ENCODE assay signal across 9 mouse cellular contexts in the genomic region with DNA sequence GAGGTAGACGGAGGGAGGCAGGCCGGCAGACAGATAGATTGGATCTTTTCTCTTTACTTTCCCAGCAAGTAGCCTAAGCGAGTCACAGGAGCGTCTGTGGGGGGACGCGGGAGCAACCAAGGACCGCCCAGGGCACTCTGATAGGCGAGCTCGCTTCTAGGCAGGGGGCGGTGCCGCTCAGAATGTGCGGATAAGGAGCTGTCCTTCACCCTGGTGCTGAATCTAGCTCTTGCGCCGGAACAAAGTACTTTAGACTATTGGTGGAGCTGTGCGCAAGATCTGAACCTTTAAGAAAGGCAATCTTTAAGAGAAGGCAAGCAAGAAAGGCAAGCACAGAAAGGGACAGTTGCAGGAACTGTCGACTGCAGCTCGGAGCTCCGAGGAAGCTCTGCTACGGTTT. TPM values are rescaled to one million over a fixed set of nuclear protein-coding genes. Genes with fewer than 3 reads are reported as not detected.
DNase-seq lines count a peak whose midpoint lies in the region; ATAC-seq lines count a peak whose summit lies in the region.
"Had no signal": no experiment of that assay in that cellular context is flagged by ENCODE, and none has a peak within 500 bp of the region (broad histone marks: within the 10 kb centered on the region; RNA-seq: fewer than 3 reads in every experiment).

No protein-coding gene starts in this region.

- no peak overlapping the region for H3K27ac ChIP-seq in hindbrain, embryonic 13.5 days
- H3K27ac ChIP-seq: heart, embryonic 15.5 days had no signal

- ATAC-seq in cerebellum, adult (ENCODE audit: insufficient number of reproducible peaks, low FRiP score, low TSS enrichment), result peak; percentile 58; the same call in 1 of the 2 replicates
- ATAC-seq in hindbrain, embryonic 13.5 days (ENCODE audit: low FRiP score), result peak; percentile 87

- H3K27me3 ChIP-seq in hindbrain, embryonic 13.5 days, result no peaks in the 10 kb centered on the region
- H3K27me3 ChIP-seq: heart, embryonic 15.5 days had no signal

- H3K9me3 ChIP-seq in hindbrain, embryonic 13.5 days, result no peaks in the 10 kb centered on the region
- H3K9me3 ChIP-seq: heart, embryonic 15.5 days had no signal

- H3K4me1 ChIP-seq in hindbrain, embryonic 13.5 days (replicated peaks), result peaks cover 9% of the 10 kb centered on the region
- H3K4me1 ChIP-seq: heart, embryonic 15.5 days had no signal

- H3K4me2 ChIP-seq in hindbrain, embryonic 13.5 days, result peak overlapping the region; percentile 62
- H3K4me2 ChIP-seq: heart, embryonic 15.5 days had no signal

- peak overlapping the region; percentile 63 for H3K9ac ChIP-seq in hindbrain, embryonic 13.5 days
- H3K9ac ChIP-seq: heart, embryonic 15.5 days had no signal

- H3K36me3 ChIP-seq in hindbrain, embryonic 13.5 days, result no peaks in the 10 kb centered on the region
- H3K36me3 ChIP-seq: heart, embryonic 15.5 days had no signal

- no peak for DNase-seq in cerebellum, adult 9-10 months
- peak; percentile 38 for DNase-seq in adrenal gland, postnatal 25 days
- DNase-seq in fibroblast of lung, adult 2 months (ENCODE audit: low read depth), result peak; percentile 2
- peak; percentile 27 to 47 for DNase-seq in layer of hippocampus, postnatal 36 days
- DNase-seq in mesoderm, embryonic 11.5 days (ENCODE audit: low read depth, low spot score), result peak; percentile 91
- DNase-seq in right cerebral cortex, postnatal 36 days (ENCODE audit: low spot score in 2 of 2), result peak; percentile 12 to 58

- WGBS in hindbrain, embryonic 13.5 days, result 1% methylated on average over 16 of the region's 19 CpGs

- peak overlapping the region; percentile 46 for H3K4me3 ChIP-seq in hindbrain, embryonic 13.5 days
- H3K4me3 ChIP-seq: heart, embryonic 15.5 days had no signal

RNA-seq across cellular contexts. Expression of a gene that starts 0.4 kb away (rescaled TPM):
- total RNA-seq in adrenal gland, postnatal 25 days (2021), result 1.7 and 3.0 TPM in 2 replicates
- 1.4 and 1.8 TPM in 2 replicates for polyA plus RNA-seq in hindbrain, embryonic 13.5 days (2015; fragmentation: Nextera tagmentation; extraction: Ambion mirVana)
- total RNA-seq in layer of hippocampus, postnatal 36 days (2021), result 10 to 100 TPM; 19.7 to 23.8 TPM
- polyA plus RNA-seq: heart, embryonic 15.5 days had no signal
